Mouse (Mus musculus) bone marrow macrophage, adult 2 months (primary cell): ENCODE results near the gene Tnik.

Source experiments
- CTCF ChIP-seq: IDR thresholded peaks from 2 replicates; pipeline ENCODE4 v1.5.1; 2012; ENCODE audit warnings: low read depth, mild to moderate bottlenecking, low read length, moderate library complexity
- POLR2A ChIP-seq: IDR thresholded peaks from 2 replicates; pipeline ENCODE4 v1.6.1; 2012; ENCODE audit warnings: mild to moderate bottlenecking, low read depth, low read length, borderline replicate concordance

- no peak for TF ChIP-seq CTCF
- no peak for TF ChIP-seq POLR2A
These were observed 288.7 kb downstream of the Tnik start for GRCm38 (mm10) chr3:28551756-28552155.
